Mouse (Mus musculus) urinary bladder, postnatal 14 days (tissue): ENCODE data around the gene Rfx1.

ENCODE experiments used
- DNase-seq: peaks from one replicate; pipeline ENCODE4 v3.0.0; 2021; ENCODE audit warnings: low spot score

Gene Rfx1

GRCm38 (mm10) chr8:84066291-84066930 is at the start of gene Rfx1:
Rfx1 (plus strand) TSS chr8:84066834.
- peak; percentile 99 for DNase-seq

DNA sequence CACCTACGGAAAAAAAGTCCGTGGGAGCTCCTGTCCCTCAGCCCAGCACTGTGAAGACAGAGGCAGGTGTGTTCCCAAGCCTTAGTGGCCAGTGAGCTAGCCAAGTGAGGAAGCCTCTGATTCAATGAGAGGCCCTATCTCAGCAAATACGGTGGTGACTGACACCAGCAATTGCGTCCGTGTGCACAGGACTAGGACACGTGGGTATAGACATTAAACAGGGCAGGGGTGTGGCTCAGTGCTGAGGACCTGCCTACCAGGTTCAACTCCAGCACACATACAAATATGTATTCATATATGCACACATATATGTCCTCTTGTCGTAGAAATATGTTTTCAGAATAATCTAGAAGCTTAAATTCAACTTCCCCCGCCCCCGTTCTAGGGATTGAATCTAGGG is 46.9 kb upstream of the Rfx1 start:
- DNase-seq: no peak

DNA sequence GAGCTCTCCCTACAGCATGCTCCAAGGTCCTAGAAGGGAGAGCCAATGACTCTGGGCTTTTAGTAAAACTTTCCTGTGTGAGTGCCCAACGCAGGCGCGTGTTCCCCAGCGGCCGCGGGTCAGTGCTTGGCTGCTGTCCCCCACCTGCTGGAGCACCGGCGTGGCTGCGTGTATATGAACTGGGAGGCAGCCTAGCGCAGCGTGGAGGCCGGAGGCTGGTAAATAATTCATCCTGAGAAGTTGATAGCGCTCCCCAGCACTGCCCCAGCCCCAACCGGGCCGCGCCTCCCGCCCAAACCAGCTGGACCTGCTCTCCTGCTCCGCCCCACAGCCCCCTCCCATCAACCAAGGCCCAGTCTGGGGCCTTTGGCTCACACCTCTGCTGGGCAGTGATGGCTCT is 45.5 kb upstream of the Rfx1 start, which contains the start of gene Palm3:
Palm3 (plus strand) TSS at position 376 of the 400 bp plus-strand sequence.
- DNase-seq: peak; percentile 64

- DNase-seq: no peak
These were observed 45.1 kb upstream of the Rfx1 start for GRCm38 (mm10) chr8:84021569-84021968.

GRCm38 (mm10) chr8:84023085-84023484 is 43.5 kb upstream of the Rfx1 start:
- DNase-seq: peak; percentile 79

GRCm38 (mm10) chr8:84023631-84024030 is 43.0 kb upstream of the Rfx1 start:
- no peak for DNase-seq

- peak; percentile 51 for DNase-seq
These were observed 42.5 kb upstream of the Rfx1 start for GRCm38 (mm10) chr8:84024171-84024570.

DNA sequence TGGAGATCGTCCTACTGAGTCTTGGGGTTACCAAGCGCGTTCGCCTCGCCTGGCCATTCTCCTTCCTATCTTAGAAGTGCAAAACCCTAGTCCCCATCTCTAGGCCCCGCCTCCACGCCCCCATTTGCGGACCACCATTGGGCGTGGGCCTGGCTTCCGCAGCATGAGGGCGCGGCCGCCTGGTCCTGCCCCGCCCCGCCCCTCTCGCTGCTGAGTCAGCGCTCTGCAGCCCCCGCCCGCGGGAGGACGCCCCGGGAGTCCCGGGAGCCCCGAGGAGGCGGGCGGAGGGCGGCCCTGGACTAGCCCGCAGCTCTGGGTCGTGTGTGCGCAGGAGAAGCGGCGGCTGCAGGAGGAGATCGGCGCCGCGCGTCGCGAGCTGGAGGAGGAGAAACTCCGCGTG is 40.8 kb upstream of the Rfx1 start:
- peak; percentile 46 for DNase-seq

GRCm38 (mm10) chr8:84027449-84027848 is 39.2 kb upstream of the Rfx1 start:
- no peak for DNase-seq

DNA sequence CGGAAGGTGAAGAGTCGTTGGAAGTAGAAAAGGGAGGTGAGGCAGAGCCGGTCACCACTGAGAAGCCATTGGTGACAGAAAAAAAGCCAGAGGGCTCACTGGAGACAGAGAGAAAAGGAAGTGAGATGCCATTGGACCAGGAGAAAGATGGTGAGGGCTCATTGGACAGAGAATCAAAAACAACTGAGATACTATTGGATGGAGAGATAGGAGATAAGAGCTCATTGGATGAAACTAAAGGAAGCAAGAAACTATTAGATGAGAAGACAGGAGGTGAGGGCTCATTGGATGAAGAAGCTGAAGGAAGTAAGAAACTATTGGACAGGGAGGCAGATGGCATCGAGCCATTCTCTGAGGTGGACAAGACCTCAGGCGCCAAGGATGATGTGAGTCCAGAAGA is 37.4 kb upstream of the Rfx1 start:
- no peak for DNase-seq

DNA sequence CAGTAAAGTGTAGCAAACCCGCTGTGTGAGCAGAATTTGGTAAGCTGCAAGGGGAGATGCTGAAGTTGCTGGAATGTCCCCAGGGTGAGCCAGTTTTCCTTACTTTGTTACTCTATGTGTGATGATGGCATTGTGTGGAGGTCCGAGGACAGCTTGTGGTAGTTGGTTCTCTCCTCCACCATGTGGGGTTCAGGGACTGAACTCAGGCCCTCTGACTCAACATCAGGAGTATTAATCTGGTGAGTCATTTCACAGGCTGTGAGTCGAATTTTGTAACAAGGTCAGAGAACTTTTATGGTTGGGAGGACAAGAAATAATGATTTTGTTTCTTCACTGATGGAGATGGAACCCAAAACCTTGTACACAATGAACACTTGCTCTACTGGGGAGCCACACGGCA is 33.9 kb upstream of the Rfx1 start:
- DNase-seq: no peak

DNA sequence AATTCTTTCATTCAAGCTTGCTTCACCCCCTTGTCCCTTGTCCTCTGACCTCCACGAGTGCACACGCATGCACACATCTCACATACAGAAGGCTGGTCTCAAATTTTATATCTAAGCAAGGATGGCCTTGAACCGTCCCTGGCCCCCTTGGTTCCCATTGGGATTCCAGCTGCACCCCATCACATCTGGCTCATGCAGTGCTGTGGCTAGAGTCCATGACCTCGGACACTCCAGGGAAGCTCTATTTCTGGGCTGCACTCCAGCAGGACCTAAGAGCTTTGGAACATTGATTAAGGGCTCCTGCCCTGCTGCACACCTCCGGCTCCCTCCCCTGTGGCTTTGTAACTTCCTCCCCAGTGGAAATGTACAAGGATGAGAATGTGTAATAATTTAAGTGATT is 28.6 kb upstream of the Rfx1 start:
- peak; percentile 41 for DNase-seq

- peak; percentile 67 for DNase-seq
These were observed 27.6 kb upstream of the Rfx1 start for GRCm38 (mm10) chr8:84039050-84039449.

GRCm38 (mm10) chr8:84042066-84042947 is 24.3 kb upstream of the Rfx1 start, which contains the start of gene Il27ra:
Il27ra (minus strand) TSS chr8:84042589.
- peak; percentile 63 for DNase-seq

DNA sequence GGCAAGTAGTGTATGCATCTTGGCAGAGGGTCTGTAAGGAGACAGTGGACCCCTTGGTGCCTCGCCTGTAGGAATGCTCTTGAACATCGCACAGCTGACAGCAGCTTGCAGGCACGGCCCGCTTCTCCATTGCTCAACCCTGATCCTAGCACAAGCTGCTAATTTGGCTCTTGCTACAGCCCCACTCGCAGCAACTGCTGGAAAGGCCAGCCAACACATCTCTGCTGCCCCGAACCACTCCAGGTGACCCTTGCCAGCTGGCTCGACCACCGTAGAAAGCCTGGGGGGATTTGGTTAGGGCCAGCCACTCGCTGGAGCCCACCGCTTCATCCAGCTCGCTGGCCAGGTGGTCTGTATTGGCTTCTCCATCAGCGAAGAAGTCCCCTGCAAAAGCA is 23.7 kb upstream of the Rfx1 start:
- DNase-seq: no peak

- no peak for DNase-seq
These were observed 22.5 kb upstream of the Rfx1 start for GRCm38 (mm10) chr8:84044103-84044502.

- DNase-seq: no peak
These were observed 21.7 kb upstream of the Rfx1 start, which contains the start of gene Rln3 for GRCm38 (mm10) chr8:84044900-84045299. Rln3 (minus strand) TSS chr8:84045000.

GRCm38 (mm10) chr8:84046505-84046904 is 20.1 kb upstream of the Rfx1 start:
- DNase-seq: no peak

DNA sequence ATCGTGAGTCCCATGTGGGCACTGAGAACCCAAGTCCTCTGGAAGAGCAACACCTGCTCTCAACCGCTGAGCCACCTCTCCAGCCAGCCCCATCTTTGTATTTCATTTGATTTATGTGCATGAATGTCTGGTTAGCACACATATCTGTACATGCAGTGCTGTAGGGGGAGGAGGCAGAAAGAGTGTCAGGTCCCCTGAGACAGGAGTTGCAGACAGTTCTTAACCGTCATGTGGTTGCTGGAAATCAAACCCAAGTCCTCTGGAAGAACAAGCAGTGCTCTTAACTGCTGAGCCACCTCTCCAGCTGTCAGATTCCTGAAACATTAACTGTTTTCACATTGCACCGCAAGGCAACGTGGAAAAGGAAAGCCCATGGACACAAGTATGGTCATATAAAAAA is 18.5 kb upstream of the Rfx1 start:
- DNase-seq: no peak

DNA sequence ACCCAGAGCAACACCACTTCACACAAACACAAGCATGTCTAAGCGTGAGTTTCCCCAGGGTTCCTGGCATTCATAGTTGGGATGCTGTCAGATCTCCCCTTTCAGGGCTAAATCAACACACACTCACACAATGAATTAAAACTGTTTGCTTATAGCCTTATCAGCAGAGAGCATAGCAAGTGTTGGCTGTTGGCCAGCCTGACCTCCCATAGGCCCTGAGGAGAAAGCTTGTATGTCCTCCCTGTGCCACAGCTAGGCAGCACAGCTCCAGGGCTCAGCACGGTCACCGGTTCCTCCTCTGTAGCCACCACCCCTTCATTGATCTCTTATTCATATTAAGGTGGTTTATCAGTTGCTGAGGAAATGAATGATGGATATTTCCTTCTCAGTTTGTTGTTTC is 13.9 kb upstream of the Rfx1 start:
- DNase-seq: peak; percentile 73

GRCm38 (mm10) chr8:84053229-84053628 is 13.4 kb upstream of the Rfx1 start:
- no peak for DNase-seq

- no peak for DNase-seq
These were observed 8.8 kb upstream of the Rfx1 start for GRCm38 (mm10) chr8:84057827-84058226.

GRCm38 (mm10) chr8:84059226-84059625 is 7.4 kb upstream of the Rfx1 start:
- no peak for DNase-seq
